Mouse (Mus musculus): ENCODE results near the gene Sypl. TPM values are rescaled to one million over a fixed set of nuclear protein-coding genes. Genes with fewer than 3 reads are reported as not detected.
A peak's percentile ranks its signal among the peaks of the same experiment; 100 is the strongest.

The Sypl gene
- polyA plus RNA-seq, 1 experiment from 2014 or later, result 172 TPM

DNA sequence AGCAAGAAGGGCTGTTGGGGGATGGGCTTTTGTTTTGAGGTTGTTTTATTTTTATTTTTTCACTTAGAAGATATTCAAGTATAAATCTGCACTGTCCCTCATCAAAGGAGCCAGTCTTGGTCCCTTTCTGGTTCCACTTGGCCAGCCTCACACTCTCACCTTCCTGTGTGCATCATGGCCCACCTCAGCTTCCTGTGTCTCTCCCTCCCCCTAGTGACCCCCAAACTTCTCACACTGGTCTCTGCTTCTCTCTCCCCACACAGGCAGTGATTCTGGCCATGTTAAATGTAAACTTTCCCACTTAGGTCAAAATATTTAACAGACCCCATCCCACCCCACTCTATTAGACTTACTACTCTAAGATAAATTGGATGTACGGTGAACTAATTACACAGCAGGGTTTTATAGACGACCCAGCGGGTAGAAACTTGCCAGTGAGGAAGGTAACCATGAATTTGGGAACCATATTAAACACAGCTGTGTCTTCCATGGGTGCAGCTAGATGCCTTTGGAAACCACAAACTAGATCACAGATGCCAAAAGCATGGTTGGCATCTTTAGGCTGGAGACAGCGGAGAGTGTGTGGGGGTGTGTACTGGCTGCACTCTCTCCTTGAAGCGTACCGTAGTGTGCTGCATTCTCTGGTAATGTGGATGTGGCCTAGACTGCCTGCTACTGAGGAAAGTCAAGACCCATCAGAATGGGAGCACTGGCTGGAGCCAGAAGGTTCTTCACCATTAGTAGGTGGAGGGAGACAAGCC is 55.7 kb downstream of the Sypl start:
- TF ChIP-seq EP300 (optimal IDR thresholded peaks at IDR 0.05) (no peak), CTCF (IDR thresholded peaks at IDR 0.05; ENCODE audit: low read depth) (no peak)
- no peak overlapping the region for H3K4me2 ChIP-seq (replicated peaks; ENCODE audit: low read depth)
- no peaks in the 10 kb centered on the region for H3K9me3 ChIP-seq (ENCODE audit: control insufficient read depth, low read length)
- peak overlapping the region; percentile 85 for H3K27ac ChIP-seq (replicated peaks)
- no peak overlapping the region for H3K4me3 ChIP-seq (ENCODE audit: low read depth, low read length)
- DNase-seq (ENCODE audit: low spot score), result no peak
- no peaks in the 10 kb centered on the region for H3K36me3 ChIP-seq (ENCODE audit: control insufficient read depth, insufficient read depth, low read length)
- peaks cover 5% of the 10 kb centered on the region; the same call in 1 of the 2 replicates for H3K4me1 ChIP-seq (replicated peaks; ENCODE audit: control insufficient read depth, insufficient read depth)
- no peak overlapping the region for H3K9ac ChIP-seq (ENCODE audit: low read length)
- WGBS, result 74% methylated on average over 6 of the region's 6 CpGs
- ATAC-seq (ENCODE audit: low FRiP score, low TSS enrichment), result no peak
- H3K27me3 ChIP-seq (ENCODE audit: control insufficient read depth, insufficient read depth, low read length), result no peaks in the 10 kb centered on the region

DNA sequence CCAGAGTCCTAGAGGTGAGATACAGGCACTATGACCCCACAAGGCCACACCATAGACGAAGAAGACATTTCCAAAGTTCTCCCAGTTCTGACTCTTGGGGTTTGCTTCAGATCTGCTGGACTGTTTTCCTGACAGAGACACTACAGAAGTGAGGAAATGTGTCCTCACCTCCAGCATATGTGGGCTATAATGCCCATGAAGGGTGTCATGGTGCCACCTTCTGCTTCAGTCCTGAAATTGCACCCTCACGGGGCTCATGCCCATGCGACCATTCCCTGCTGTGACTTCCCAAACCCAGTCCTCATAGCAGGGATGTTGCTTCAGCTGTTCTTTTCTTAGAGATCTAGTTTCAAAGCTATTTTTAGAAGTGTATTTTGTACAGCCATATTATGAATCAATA is 56.3 kb downstream of the Sypl start:
- no peaks in the 10 kb centered on the region for H3K36me3 ChIP-seq (ENCODE audit: control insufficient read depth, insufficient read depth, low read length)
- peaks cover 5% of the 10 kb centered on the region; the same call in 1 of the 2 replicates for H3K4me1 ChIP-seq (replicated peaks; ENCODE audit: control insufficient read depth, insufficient read depth)
- DNase-seq (ENCODE audit: low spot score) (peak; percentile 73), ATAC-seq (ENCODE audit: low FRiP score, low TSS enrichment) (peak; percentile 70)
- H3K9ac ChIP-seq (ENCODE audit: low read length), result no peak overlapping the region
- no peak overlapping the region for H3K4me2 ChIP-seq (replicated peaks; ENCODE audit: low read depth)
- no peaks in the 10 kb centered on the region for H3K27me3 ChIP-seq (ENCODE audit: control insufficient read depth, insufficient read depth, low read length)
- TF ChIP-seq CTCF (IDR thresholded peaks at IDR 0.05; ENCODE audit: low read depth) (peak; percentile 87), EP300 (optimal IDR thresholded peaks at IDR 0.05) (no peak)
- 39% methylated on average over 3 of the region's 3 CpGs for WGBS
- H3K4me3 ChIP-seq (ENCODE audit: low read depth, low read length), result no peak overlapping the region
- no peak overlapping the region for H3K27ac ChIP-seq (replicated peaks)
- no peaks in the 10 kb centered on the region for H3K9me3 ChIP-seq (ENCODE audit: control insufficient read depth, low read length)

DNA sequence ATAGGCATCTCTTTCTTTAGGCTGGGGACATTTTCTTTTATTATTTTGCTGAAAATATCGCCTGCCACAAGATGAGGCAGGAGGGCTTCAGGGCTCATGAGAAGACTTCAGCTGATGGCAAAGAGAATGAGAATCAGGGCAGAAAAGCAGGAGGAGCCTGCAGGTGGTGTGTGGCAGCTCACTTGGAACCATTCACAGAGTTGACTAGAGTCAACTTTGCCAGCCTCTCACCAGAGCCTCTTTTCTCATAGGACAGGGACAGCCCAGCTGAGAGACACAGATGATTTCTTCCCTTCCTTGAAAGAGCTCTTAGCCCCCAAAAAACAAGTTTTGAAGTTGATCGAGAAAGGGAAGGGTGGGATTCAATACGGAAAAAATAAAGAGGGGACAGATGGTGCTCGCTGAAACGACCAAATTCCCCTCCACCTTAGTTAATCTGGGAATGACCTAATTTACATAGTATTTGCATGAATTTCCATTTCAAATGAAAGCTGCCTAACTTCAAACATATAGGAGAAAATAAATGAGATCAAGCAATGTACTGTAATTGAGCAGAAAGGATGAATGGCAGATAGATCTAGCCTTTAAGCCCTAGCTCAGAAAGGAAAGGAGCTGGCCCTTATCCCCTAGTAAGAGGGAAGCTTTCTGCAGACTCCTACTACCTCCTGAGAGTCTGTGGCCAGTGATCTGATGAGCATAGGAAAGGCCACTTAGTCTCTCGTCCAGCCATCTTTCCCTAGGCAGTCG is 60.5 kb downstream of the Sypl start:
- WGBS, result 60% methylated on average over 7 of the region's 7 CpGs
- Histone ChIP-seq H3K9me3 (ENCODE audit: control insufficient read depth, low read length) (no peaks in the 10 kb centered on the region), H3K4me2 (replicated peaks; ENCODE audit: low read depth) (no peak overlapping the region), H3K9ac (ENCODE audit: low read length) (no peak overlapping the region), H3K36me3 (ENCODE audit: control insufficient read depth, insufficient read depth, low read length) (no peaks in the 10 kb centered on the region), H3K4me3 (ENCODE audit: low read depth, low read length) (no peak overlapping the region), H3K4me1 (replicated peaks; ENCODE audit: control insufficient read depth, insufficient read depth) (no peaks in the 10 kb centered on the region), H3K27me3 (ENCODE audit: control insufficient read depth, insufficient read depth, low read length) (no peaks in the 10 kb centered on the region), H3K27ac (replicated peaks) (no peak overlapping the region)
- no peak for TF ChIP-seq EP300 (optimal IDR thresholded peaks at IDR 0.05)
- no peak for TF ChIP-seq CTCF (IDR thresholded peaks at IDR 0.05; ENCODE audit: low read depth)
- DNase-seq (ENCODE audit: low spot score) (no peak), ATAC-seq (ENCODE audit: low FRiP score, low TSS enrichment) (no peak)

DNA sequence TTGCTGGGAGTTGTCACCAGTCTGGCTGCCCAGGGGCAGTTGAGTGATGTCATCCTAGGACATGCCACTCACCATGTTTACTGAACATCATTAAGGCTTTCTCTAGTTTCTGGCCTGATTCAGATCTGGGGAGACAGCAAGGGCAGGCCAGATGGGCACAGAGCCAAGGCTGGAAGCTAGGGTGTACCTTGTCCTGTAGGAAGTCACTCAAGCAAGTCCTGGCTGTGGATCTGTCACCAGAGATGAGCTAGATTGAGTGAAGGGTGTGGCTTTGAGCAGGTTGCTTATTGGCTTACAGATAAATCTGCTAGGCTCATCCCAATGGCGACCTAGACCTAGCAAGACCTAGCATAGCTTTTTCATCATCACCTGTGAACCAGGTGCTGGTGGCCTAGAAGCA is 61.4 kb downstream of the Sypl start:
- no peak for DNase-seq (ENCODE audit: low spot score)
- Histone ChIP-seq H3K27me3 (ENCODE audit: control insufficient read depth, insufficient read depth, low read length) (no peaks in the 10 kb centered on the region), H3K4me1 (replicated peaks; ENCODE audit: control insufficient read depth, insufficient read depth) (no peaks in the 10 kb centered on the region), H3K36me3 (ENCODE audit: control insufficient read depth, insufficient read depth, low read length) (no peaks in the 10 kb centered on the region), H3K27ac (replicated peaks) (no peak overlapping the region), H3K4me3 (ENCODE audit: low read depth, low read length) (no peak overlapping the region), H3K9ac (ENCODE audit: low read length) (no peak overlapping the region), H3K4me2 (replicated peaks; ENCODE audit: low read depth) (no peak overlapping the region), H3K9me3 (ENCODE audit: control insufficient read depth, low read length) (no peaks in the 10 kb centered on the region)
- ATAC-seq (ENCODE audit: low FRiP score, low TSS enrichment), result peak; percentile 25; the same call in 1 of the 2 replicates
- WGBS, result 65% methylated on average over 1 of the region's 1 CpGs
- TF ChIP-seq EP300 (optimal IDR thresholded peaks at IDR 0.05), result no peak
- no peak for TF ChIP-seq CTCF (IDR thresholded peaks at IDR 0.05; ENCODE audit: low read depth)

DNA sequence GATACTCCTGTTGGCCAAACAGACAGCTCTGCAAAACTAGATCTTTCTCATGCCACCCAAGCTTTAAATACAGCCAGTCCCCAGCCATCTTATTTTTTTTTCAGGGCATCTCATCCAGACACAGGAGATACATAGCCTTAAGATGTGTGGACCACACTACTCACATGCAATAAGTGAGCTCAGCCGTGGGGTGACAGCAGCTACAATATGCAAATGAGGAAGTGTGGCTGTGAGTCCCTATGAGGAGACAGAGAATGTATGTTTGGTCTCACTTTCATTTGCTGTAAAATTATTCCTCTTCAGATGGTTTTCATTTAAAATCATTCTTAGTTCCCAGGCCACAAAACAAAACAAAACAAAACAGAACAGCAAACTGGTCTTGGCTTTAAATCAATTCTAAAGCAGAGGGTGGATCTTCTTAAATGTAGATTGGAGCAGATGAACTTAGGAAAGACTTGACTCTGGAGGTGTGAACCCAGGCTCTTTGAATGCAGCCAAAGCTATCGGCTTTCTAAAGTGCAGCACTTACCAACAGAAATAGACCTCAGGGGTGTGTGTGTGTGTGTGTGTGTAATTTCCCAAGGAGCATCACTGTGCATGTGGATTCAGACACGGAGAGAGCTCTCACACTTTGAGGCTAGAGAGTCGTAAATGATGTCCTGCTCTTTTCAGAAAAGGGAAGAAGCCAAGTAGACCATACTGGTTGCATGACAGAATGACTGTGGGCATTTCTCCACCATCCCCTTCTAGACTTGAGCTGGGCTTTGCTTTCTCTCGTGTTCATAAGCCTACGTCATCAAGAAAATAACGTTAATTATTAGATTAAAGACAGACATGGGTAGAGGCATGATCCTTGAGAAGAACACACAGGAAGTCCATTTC is 63.4 kb downstream of the Sypl start:
- H3K27ac ChIP-seq (replicated peaks), result no peak overlapping the region
- no peaks in the 10 kb centered on the region for H3K9me3 ChIP-seq (ENCODE audit: control insufficient read depth, low read length)
- H3K36me3 ChIP-seq (ENCODE audit: control insufficient read depth, insufficient read depth, low read length), result no peaks in the 10 kb centered on the region
- 71% methylated on average over 7 of the region's 7 CpGs for WGBS
- no peaks in the 10 kb centered on the region for H3K27me3 ChIP-seq (ENCODE audit: control insufficient read depth, insufficient read depth, low read length)
- no peak overlapping the region for H3K4me3 ChIP-seq (ENCODE audit: low read depth, low read length)
- H3K9ac ChIP-seq (ENCODE audit: low read length), result 0 out of 2 replicates have a peak overlapping the region, but pooled peaks have one; percentile 2
- TF ChIP-seq EP300 (optimal IDR thresholded peaks at IDR 0.05) (no peak), CTCF (IDR thresholded peaks at IDR 0.05; ENCODE audit: low read depth) (no peak)
- no peaks in the 10 kb centered on the region for H3K4me1 ChIP-seq (replicated peaks; ENCODE audit: control insufficient read depth, insufficient read depth)
- DNase-seq (ENCODE audit: low spot score) (no peak), ATAC-seq (ENCODE audit: low FRiP score, low TSS enrichment) (no peak)
- H3K4me2 ChIP-seq (replicated peaks; ENCODE audit: low read depth), result no peak overlapping the region
